Mouse (Mus musculus) forebrain, embryonic 12.5 days (tissue): ENCODE measurements around the gene Reep6. TPM values are rescaled to one million over a fixed set of nuclear protein-coding genes. Genes with fewer than 3 reads are reported as not detected.
A peak's percentile ranks its signal among the peaks of the same experiment; 100 is the strongest.
"Not testable (repeated sequence)": the region's sequence is repeated elsewhere in the genome, so short reads cannot be mapped to it uniquely, and the experiment has no call there.

ENCODE experiments used
- ATAC-seq: fragments of 200-750 bp; cut with Nextera tagmentation; 2 replicates; pipeline ENCODE4 v1.8.0; 2017; ENCODE audit warnings: moderate TSS enrichment; ENCODE audit not compliant: low FRiP score
- H3K27ac ChIP-seq: fragments of 300-500 bp; sonication (generic); 2 replicates; pipeline ENCODE4 v1.5.1; 2016; ENCODE audit warnings: mild to moderate bottlenecking
- H3K27me3 ChIP-seq: fragments of 300-500 bp; sonication (generic); 2 replicates; pipeline ENCODE4 v1.6.1; 2016; ENCODE audit warnings: mild to moderate bottlenecking
- H3K36me3 ChIP-seq: fragments of 300-500 bp; sonication (generic); replicated peaks from 2 replicates; pipeline ENCODE4 v1.6.1; 2016; ENCODE audit warnings: mild to moderate bottlenecking
- H3K4me1 ChIP-seq: fragments of 300-500 bp; sonication (generic); 2 replicates; pipeline ENCODE4 v1.6.1; 2016
- H3K4me2 ChIP-seq: fragments of 300-500 bp; sonication (generic); 2 replicates; pipeline ENCODE4 v1.6.1; 2016; ENCODE audit warnings: mild to moderate bottlenecking, moderate library complexity
- H3K4me3 ChIP-seq: fragments of 300-500 bp; sonication (generic); replicated peaks from 2 replicates; pipeline ENCODE4 v1.5.1; 2016; ENCODE audit warnings: mild to moderate bottlenecking
- H3K9ac ChIP-seq: fragments of 300-500 bp; sonication (generic); 2 replicates; pipeline ENCODE4 v1.6.1; 2016; ENCODE audit warnings: mild to moderate bottlenecking
- H3K9me3 ChIP-seq: fragments of 300-500 bp; sonication (generic); 2 replicates; pipeline ENCODE4 v1.6.1; 2016
- WGBS: fragments of 180-500 bp; shearing (Covaris S2); methylation state at CpG from one replicate; pipeline ENCODE4 v1.1.7; 2016; 5-methylcytosine and 5-hydroxymethylcytosine counted together
- polyA plus RNA-seq: library from polyadenylated mRNA; unstranded; fragments of >200 nt; fragmentation: Nextera tagmentation; extraction: Ambion mirVana; gene quantifications from 2 replicates; pipeline ENCODE4 v1.2.1, GENCODE M21; 2016

The Reep6 gene
- polyA plus RNA-seq, 1 experiment from 2014 or later = 4.1 TPM

DNA sequence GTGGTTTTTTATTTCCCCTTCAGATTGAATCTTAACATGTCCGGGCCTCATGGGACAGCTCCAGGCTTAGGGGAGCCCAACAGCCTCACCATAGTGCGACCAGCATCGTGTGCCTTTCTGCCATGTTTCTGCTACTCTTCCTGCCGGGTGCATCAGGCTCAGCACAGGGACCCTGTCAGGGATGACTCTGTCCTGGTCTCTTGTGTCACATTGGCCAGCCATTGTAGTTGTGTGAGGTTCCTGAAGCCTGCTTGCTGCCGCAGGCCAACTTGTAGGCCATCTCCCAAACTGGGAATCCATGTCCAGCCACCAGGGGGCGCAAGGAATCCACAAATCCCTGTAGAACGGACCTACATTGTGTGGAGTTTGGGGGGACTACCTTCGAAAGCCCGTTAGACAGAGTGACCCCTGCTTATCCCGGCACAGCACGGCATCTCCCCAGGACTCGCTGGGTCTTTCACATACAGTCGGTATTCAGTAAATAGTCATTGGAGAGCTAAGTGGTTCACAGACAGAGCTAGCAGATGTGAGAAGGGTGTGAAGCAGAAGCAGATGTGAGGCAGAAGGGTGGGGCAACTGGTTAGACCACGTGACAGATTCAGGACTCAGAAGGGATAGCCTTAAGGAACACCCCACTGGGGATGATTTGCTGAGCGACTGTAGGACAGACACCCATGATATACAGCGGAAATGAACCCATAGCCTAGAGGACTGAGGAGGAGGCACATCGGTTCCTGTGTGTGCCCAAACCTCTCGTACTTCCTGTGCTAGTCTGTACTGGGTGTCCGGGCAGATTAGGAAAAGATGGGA, 10.4 kb downstream of the Reep6 start:
- no peak overlapping the region for H3K9ac ChIP-seq
- H3K9me3 ChIP-seq = no peaks in the 10 kb centered on the region
- no peak overlapping the region for H3K4me3 ChIP-seq
- WGBS = 22% methylated on average over 19 of the region's 19 CpGs
- ATAC-seq = no peak; the same call in 1 of the 2 replicates
- peaks cover 27% of the 10 kb centered on the region for H3K4me1 ChIP-seq
- no peaks in the 10 kb centered on the region for H3K36me3 ChIP-seq
- no peak overlapping the region for H3K27ac ChIP-seq
- no peak overlapping the region for H3K4me2 ChIP-seq
- peaks cover 74% of the 10 kb centered on the region for H3K27me3 ChIP-seq

DNA sequence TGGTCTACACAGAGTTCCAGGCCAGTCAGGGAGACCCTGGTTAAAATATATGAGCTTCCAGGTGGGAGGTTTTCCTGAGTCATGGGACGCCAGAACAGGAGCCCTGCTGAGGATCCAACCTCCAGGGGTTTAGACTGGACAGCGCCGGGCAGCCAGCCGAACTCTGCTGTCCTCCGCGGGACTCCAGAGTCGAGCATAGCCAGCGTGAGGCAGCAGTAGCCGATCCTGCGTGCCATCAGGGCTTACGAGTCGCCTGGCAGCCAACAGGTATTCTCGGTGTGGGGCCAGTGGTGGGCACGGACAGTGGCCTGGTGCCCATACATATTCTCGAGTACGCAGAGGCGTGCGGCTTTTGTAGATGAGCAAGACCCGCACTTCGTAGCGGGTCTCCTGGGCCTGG, 11.3 kb downstream of the Reep6 start:
- no peak overlapping the region for H3K4me2 ChIP-seq
- ATAC-seq = no peak
- WGBS = 9% methylated on average over 21 of the region's 21 CpGs
- peaks cover 77% of the 10 kb centered on the region for H3K27me3 ChIP-seq
- 0 out of 2 replicates have a peak overlapping the region, but pooled peaks have one; percentile 38 for H3K4me3 ChIP-seq
- no peaks in the 10 kb centered on the region for H3K36me3 ChIP-seq
- H3K9me3 ChIP-seq = no peaks in the 10 kb centered on the region
- H3K27ac ChIP-seq = no peak overlapping the region
- no peak overlapping the region for H3K9ac ChIP-seq
- peaks cover 30% of the 10 kb centered on the region for H3K4me1 ChIP-seq

DNA sequence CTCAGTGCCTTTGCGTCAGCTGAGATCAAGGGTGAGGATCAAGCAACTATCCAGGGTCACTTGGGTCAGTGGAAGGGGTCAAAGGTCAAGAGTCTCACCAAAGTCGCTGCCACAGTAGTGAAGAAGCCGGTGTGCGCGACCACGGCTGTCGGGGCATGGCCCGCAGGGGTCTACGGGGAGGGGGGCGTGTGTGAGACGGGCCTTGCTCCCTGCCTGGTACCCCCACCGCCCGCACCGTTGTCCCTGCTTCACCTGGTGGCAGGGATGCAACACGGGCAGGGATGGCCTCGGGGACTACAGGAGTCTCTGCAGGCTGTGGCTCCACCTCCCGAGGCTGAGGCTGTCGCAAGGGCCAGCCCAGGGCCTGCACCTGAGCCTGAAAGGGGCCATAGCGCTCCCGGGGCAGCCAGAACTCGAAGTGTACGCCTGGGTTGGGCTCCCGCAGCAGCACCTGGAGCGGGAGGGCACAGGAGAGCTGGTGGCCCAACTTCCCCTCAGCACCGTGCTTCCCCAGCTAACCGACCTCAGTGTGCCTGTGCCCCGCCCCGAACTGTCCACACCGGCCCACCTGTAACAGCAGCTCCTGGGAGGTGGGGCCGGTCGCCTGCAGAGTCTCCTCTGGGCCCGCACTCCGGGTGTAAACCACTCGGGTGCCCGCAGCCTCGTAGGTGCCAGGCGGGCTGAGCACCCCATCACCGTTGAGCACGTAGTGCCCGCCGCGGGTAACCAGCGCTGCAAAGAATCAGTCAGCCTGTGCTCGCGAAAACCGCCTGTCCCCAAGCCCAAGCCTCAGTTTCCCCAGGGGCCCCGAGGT, 11.9 kb downstream of the Reep6 start:
- no peak for ATAC-seq
- peaks cover 84% of the 10 kb centered on the region for H3K27me3 ChIP-seq
- no peak overlapping the region for H3K27ac ChIP-seq
- H3K4me1 ChIP-seq = peaks cover 30% of the 10 kb centered on the region
- no peaks in the 10 kb centered on the region for H3K9me3 ChIP-seq
- WGBS = 3% methylated on average over 47 of the region's 47 CpGs
- no peaks in the 10 kb centered on the region for H3K36me3 ChIP-seq
- peak overlapping the region; percentile 38 for H3K4me3 ChIP-seq
- H3K9ac ChIP-seq = 0 out of 2 replicates have a peak overlapping the region, but pooled peaks have one; percentile 0
- H3K4me2 ChIP-seq = peak overlapping the region; percentile 57; the same call in 1 of the 2 replicates

DNA sequence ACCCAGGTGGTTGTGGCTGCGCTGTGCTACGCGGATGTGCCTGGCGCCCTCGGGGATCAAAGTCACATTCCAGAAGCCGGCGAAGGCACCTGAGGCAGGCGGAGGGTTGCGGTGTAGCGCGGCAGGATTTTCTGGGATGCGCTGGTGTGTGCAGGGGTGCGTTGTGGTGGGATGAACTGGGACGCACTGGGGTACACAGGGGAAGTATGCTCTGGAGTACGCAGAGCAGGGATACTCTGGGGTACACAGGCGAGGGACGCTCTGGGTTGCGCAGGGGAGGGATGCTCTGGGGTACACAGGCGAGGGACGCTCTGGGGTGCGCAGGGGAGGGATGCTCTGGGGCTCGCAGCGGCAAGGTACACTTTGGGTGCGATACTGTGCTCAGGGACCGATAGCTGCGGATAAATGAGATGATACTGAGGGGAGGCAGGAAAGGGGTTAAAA, 12.6 kb downstream of the Reep6 start:
- 1% methylated on average over 26 of the region's 26 CpGs for WGBS
- ATAC-seq = no peak; the same call in 1 of the 2 replicates
- H3K4me2 ChIP-seq = peak overlapping the region; percentile 57
- 0 out of 2 replicates have a peak overlapping the region, but pooled peaks have one; percentile 0 for H3K9ac ChIP-seq
- peaks cover 90% of the 10 kb centered on the region for H3K27me3 ChIP-seq
- no peaks in the 10 kb centered on the region for H3K9me3 ChIP-seq
- peak overlapping the region; percentile 38 for H3K4me3 ChIP-seq
- H3K27ac ChIP-seq = no peak overlapping the region
- H3K4me1 ChIP-seq = peaks cover 30% of the 10 kb centered on the region
- no peaks in the 10 kb centered on the region for H3K36me3 ChIP-seq

DNA sequence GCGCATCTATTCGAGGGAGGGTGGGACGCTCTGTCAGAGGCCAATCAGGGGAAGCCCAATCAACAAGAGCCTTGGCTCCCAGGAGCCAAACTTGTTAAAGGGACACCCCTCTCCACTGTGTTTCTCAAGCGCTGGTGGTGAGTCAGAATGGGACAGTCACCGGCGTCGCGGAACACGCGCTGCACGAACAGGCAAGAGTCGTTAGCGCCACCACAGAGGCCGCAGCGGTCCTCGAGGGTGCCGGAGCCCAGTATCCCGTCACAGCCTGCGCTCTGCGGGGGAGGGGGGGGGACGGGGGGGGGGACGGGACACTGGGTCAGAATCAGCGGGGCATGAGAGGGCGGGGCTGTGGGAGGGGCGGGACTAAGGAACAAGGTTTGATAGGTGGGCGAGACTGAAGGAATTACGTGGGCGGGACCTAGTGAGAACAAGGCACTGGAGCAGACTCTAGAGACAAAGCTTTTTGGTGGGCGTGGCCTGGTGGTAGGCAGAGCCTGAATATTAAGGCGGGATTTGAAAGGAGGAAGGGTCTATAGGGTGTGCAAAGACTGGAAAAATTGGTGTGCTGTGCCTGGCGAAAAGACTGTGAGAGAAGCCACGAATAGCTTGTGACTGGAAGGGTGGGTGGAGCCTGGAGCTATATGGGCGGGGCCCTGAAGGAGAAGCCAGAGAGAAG, 13.1 kb downstream of the Reep6 start:
- peak overlapping the region; percentile 57 for H3K4me2 ChIP-seq
- 0 out of 2 replicates have a peak overlapping the region, but pooled peaks have one; percentile 0 for H3K9ac ChIP-seq
- no peaks in the 10 kb centered on the region for H3K36me3 ChIP-seq
- ATAC-seq = peak; percentile 76
- peaks cover 94% of the 10 kb centered on the region for H3K27me3 ChIP-seq
- WGBS = under 1% methylated on average over 29 of the region's 33 CpGs
- H3K9me3 ChIP-seq = no peaks in the 10 kb centered on the region
- peak overlapping the region; percentile 38 for H3K4me3 ChIP-seq
- peaks cover 33% of the 10 kb centered on the region for H3K4me1 ChIP-seq
- no peak overlapping the region for H3K27ac ChIP-seq

DNA sequence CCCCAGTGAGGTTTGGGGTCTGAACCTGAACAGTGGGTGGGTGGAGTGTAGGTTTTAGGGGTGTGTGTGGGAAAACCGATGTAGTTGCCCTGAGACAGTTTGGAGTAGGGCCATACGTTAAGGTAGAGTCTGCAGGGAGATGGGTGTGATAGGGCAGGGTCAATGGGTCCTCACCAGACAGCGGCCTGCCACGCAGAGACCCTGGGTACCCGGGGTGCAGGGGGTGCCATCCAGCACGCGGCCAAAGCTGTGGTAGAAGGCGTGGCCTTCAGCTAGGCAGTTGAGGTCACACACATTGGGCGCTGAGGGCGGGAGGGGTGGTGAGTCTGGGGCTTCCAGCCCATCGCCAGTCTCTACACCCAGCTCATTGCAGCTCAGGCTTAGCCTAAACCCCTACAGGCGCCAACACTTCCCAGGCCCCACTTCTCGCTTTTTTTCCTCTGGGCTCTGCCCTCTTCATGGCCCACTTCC, 13.7 kb downstream of the Reep6 start:
- peak overlapping the region; percentile 57 for H3K4me2 ChIP-seq
- H3K4me3 ChIP-seq = peak overlapping the region; percentile 38
- WGBS = 32% methylated on average over 13 of the region's 13 CpGs
- peaks cover 39% of the 10 kb centered on the region for H3K4me1 ChIP-seq
- H3K9me3 ChIP-seq = no peaks in the 10 kb centered on the region
- peaks cover 94% of the 10 kb centered on the region for H3K27me3 ChIP-seq
- no peaks in the 10 kb centered on the region for H3K36me3 ChIP-seq
- H3K9ac ChIP-seq = no peak overlapping the region
- ATAC-seq = no peak; the same call in 1 of the 2 replicates
- no peak overlapping the region for H3K27ac ChIP-seq

DNA sequence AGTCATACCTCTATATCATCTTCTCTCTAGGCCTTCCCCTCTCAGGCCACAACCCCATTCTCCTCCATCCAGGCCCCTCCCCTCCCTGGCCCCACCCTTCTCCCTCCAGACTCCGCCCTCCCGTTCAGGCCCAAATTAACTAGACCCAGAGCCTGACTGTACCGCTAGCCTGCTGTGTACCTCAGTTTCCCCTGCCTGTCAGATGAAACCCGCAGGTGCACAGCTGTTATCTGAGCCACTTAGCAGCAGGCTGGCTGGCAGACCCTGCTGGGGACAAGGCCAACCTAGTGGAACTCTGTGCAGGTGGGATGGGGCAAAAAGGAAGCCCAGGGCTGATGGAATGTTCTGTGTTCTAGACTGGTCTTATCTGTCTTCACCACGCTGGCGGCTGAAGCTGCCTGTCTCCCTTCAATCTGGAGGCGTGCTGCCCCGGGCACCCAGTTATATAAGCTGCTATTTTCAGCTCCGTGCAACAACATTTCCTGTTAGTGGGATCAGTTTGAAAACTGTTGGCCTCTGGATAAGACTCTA, 14.4 kb downstream of the Reep6 start:
- Histone ChIP-seq H3K4me1 (peaks cover 46% of the 10 kb centered on the region), H3K4me2 (no peak overlapping the region), H3K9me3 (no peaks in the 10 kb centered on the region), H3K27me3 (peaks cover 99% of the 10 kb centered on the region), H3K4me3 (no peak overlapping the region), H3K27ac (no peak overlapping the region), H3K9ac (no peak overlapping the region), H3K36me3 (no peaks in the 10 kb centered on the region)
- WGBS = 44% methylated on average over 9 of the region's 9 CpGs
- ATAC-seq = no peak

DNA sequence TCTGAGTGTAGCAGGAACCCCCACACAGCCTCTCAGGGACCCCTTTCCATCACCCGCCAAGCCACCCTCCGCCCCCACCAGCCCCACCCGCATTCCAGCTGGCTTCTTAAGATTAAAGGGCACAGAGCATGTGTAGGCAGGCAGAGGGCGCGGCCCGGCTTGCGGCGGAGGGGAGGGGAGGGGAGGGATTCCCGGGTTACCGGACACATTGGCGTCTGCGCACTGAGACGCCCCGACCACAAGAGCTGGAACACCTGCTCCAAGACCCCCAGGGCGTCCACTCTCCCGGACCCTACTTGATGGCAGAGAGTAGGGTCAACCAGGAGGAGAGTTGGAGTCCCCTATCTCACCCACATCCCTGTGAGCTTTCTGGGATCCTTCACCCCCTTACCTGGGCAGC, 15.4 kb downstream of the Reep6 start:
- Histone ChIP-seq H3K4me2 (no peak overlapping the region), H3K4me1 (peaks cover 47% of the 10 kb centered on the region), H3K9ac (peak overlapping the region; percentile 21; the same call in 1 of the 2 replicates), H3K27me3 (peaks cover 100% of the 10 kb centered on the region), H3K27ac (no peak overlapping the region), H3K36me3 (no peaks in the 10 kb centered on the region), H3K9me3 (no peaks in the 10 kb centered on the region), H3K4me3 (no peak overlapping the region)
- ATAC-seq = no peak
- WGBS = 2% methylated on average over 16 of the region's 16 CpGs

DNA sequence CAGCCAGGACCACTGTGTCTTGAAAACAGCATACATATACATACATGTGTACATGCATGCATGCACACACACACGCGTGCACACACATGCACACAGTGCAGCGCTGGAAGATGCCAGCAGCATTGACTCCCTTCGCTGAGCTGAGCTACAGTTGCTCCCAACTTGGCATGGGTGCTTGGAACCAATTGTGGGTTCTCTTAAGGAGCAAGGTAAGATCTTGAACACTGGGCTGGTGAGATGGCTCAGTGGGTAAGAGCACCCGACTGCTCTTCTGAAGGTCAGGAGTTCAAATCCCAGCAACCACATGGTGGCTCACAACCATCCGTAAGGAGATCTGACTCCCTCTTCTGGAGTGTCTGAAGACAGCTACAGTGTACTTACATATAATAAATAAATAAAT, 16.2 kb downstream of the Reep6 start:
- H3K36me3 ChIP-seq, H3K9me3 ChIP-seq, H3K27ac ChIP-seq, H3K4me2 ChIP-seq, H3K4me3 ChIP-seq, H3K9ac ChIP-seq, ATAC-seq: not testable (repeated sequence)
- WGBS = 76% methylated on average over 6 of the region's 6 CpGs
- H3K4me1 ChIP-seq = peaks cover 47% of the 10 kb centered on the region
- H3K27me3 ChIP-seq = peaks cover 100% of the 10 kb centered on the region

DNA sequence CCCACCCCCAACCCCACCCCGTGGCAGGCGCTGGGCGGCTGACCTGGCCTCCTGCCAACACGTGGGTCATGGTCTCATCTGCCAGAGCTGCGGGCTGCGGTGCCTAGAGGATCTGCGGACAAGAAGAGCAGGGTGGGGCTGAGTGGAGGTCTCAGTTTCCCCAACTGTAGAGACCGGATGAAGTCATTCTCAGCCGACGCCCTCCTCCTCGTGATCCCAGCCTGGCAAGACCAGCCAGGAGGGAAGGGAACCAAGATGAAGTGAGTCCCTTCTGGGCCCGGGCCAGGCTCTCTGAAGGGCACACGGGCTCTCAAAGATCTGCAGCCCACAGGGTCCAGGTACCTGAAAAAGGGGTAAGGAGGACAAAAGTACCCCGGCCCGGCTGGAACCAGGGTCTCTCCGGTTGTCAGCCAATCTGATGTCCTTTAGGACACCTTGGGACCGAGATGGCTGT, 17.8 kb downstream of the Reep6 start:
- 11% methylated on average over 17 of the region's 17 CpGs for WGBS
- Histone ChIP-seq H3K4me2 (no peak overlapping the region), H3K4me1 (peaks cover 36% of the 10 kb centered on the region), H3K9ac (no peak overlapping the region), H3K27me3 (peaks cover 100% of the 10 kb centered on the region), H3K27ac (no peak overlapping the region), H3K36me3 (no peaks in the 10 kb centered on the region), H3K9me3 (no peaks in the 10 kb centered on the region), H3K4me3 (0 out of 2 replicates have a peak overlapping the region, but pooled peaks have one; percentile 15)
- no peak for ATAC-seq

DNA sequence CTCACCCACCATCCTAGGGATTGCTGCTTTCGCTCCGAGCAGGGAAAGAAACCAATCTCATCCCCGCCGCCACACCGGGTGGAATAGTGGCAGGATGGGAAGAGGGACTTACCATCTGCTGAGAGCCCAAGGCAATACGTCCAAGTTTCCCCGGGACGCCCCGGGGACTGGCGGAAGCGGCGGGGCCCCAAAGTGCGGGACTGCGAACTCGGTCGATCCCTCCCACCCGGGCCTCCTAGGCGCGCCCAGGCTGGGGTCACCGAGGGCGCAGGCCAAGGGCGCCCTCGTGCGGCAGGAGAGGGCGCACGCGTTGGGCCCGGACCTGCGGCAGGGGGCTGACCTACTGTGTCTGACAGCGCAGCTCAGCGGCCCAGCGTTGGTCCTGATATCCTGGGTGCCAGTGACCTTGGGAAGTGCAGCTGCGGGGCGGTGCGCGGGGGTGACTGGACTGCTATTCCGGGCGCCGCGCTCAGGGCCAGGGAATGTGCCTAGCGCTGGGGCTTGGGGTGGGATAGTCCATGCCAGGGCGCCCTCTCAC, 18.6 kb downstream of the Reep6 start, which contains the start of gene Adamtsl5:
Adamtsl5 (minus strand) TSS at position 169 of the 538 bp plus-strand sequence.
- under 1% methylated on average over 41 of the region's 42 CpGs for WGBS
- H3K36me3 ChIP-seq = no peaks in the 10 kb centered on the region
- H3K4me1 ChIP-seq = peaks cover 28% of the 10 kb centered on the region
- no peaks in the 10 kb centered on the region for H3K9me3 ChIP-seq
- peak within 1 kb of the TSS; percentile 41 for H3K4me2 ChIP-seq
- H3K4me3 ChIP-seq = peak within 1 kb of the TSS; percentile 15
- H3K27me3 ChIP-seq = peaks cover 100% of the 10 kb centered on the region
- ATAC-seq = peak; percentile 18
- H3K9ac ChIP-seq = no peak within 1 kb of the TSS
- H3K27ac ChIP-seq = no peak within 1 kb of the TSS
